Mouse (Mus musculus): ENCODE data around the gene Pibf1. TPM values are rescaled to one million over a fixed set of nuclear protein-coding genes. Genes with fewer than 3 reads are reported as not detected.

The Pibf1 gene
- polyA plus RNA-seq, 1 experiment from 2014 or later, result 20.2 TPM

- no peaks in the 10 kb centered on the region for H3K27me3 ChIP-seq (ENCODE audit: control insufficient read depth, insufficient read depth, low read length)
- H3K36me3 ChIP-seq (ENCODE audit: control insufficient read depth, insufficient read depth, low read length), result no peaks in the 10 kb centered on the region
- ATAC-seq (ENCODE audit: insufficient read depth, low FRiP score, low TSS enrichment), result no peak
Measured at GRCm38 (mm10) chr14:99163051-99163450, 63.8 kb downstream of the Pibf1 start.

GRCm38 (mm10) chr14:99174138-99174745 is 75.0 kb downstream of the Pibf1 start:
- Histone ChIP-seq H3K9ac (ENCODE audit: low read length) (no peak overlapping the region), H3K27me3 (ENCODE audit: control insufficient read depth, insufficient read depth, low read length) (no peaks in the 10 kb centered on the region), H3K36me3 (ENCODE audit: control insufficient read depth, insufficient read depth, low read length) (no peaks in the 10 kb centered on the region), H3K27ac (ENCODE audit: low read depth, low read length) (no peak overlapping the region), H3K4me2 (ENCODE audit: low read depth) (no peak overlapping the region), H3K9me3 (ENCODE audit: control insufficient read depth, low read length) (no peaks in the 10 kb centered on the region), H3K4me3 (ENCODE audit: low read depth, low read length) (no peak overlapping the region), H3K4me1 (ENCODE audit: control insufficient read depth, insufficient read depth, low read length) (no peaks in the 10 kb centered on the region)
- DNase-seq (ENCODE audit: low spot score) (no peak), ATAC-seq (ENCODE audit: insufficient read depth, low FRiP score, low TSS enrichment) (no peak)
- 84% methylated on average over 4 of the region's 4 CpGs for WGBS

More at GRCm38 (mm10) chr14:99163051-99163450, 63.8 kb downstream of the Pibf1 start:
- DNase-seq (ENCODE audit: low spot score), result no peak
- no peak overlapping the region for H3K27ac ChIP-seq (ENCODE audit: low read depth, low read length)
- no peak overlapping the region for H3K4me2 ChIP-seq (ENCODE audit: low read depth)
- H3K4me1 ChIP-seq (ENCODE audit: control insufficient read depth, insufficient read depth, low read length), result no peaks in the 10 kb centered on the region
- 91% methylated on average over 3 of the region's 3 CpGs for WGBS
- no peaks in the 10 kb centered on the region for H3K9me3 ChIP-seq (ENCODE audit: control insufficient read depth, low read length)
- H3K4me3 ChIP-seq (ENCODE audit: low read depth, low read length), result no peak overlapping the region
- H3K9ac ChIP-seq (ENCODE audit: low read length), result no peak overlapping the region

- no peak overlapping the region for H3K4me3 ChIP-seq (ENCODE audit: low read depth, low read length)
- 51% methylated on average over 9 of the region's 9 CpGs for WGBS
- H3K4me1 ChIP-seq (ENCODE audit: control insufficient read depth, insufficient read depth, low read length), result no peaks in the 10 kb centered on the region
- no peak for ATAC-seq (ENCODE audit: insufficient read depth, low FRiP score, low TSS enrichment)
- H3K4me2 ChIP-seq (ENCODE audit: low read depth), result no peak overlapping the region
- H3K27me3 ChIP-seq (ENCODE audit: control insufficient read depth, insufficient read depth, low read length), result no peaks in the 10 kb centered on the region
- DNase-seq (ENCODE audit: low spot score), result no peak
- no peak overlapping the region for H3K27ac ChIP-seq (ENCODE audit: low read depth, low read length)
- no peak overlapping the region for H3K9ac ChIP-seq (ENCODE audit: low read length)
- no peaks in the 10 kb centered on the region for H3K36me3 ChIP-seq (ENCODE audit: control insufficient read depth, insufficient read depth, low read length)
- no peaks in the 10 kb centered on the region for H3K9me3 ChIP-seq (ENCODE audit: control insufficient read depth, low read length)
Measured at GRCm38 (mm10) chr14:99176559-99176958, 77.3 kb downstream of the Pibf1 start.

GRCm38 (mm10) chr14:99190153-99190790 is 91.0 kb downstream of the Pibf1 start:
- Histone ChIP-seq H3K36me3 (ENCODE audit: control insufficient read depth, insufficient read depth, low read length) (no peaks in the 10 kb centered on the region), H3K27me3 (ENCODE audit: control insufficient read depth, insufficient read depth, low read length) (no peaks in the 10 kb centered on the region), H3K4me2 (ENCODE audit: low read depth) (no peak overlapping the region), H3K9me3 (ENCODE audit: control insufficient read depth, low read length) (no peaks in the 10 kb centered on the region), H3K27ac (ENCODE audit: low read depth, low read length) (no peak overlapping the region), H3K4me1 (ENCODE audit: control insufficient read depth, insufficient read depth, low read length) (no peaks in the 10 kb centered on the region), H3K9ac (ENCODE audit: low read length) (no peak overlapping the region), H3K4me3 (ENCODE audit: low read depth, low read length) (no peak overlapping the region)
- no peak for ATAC-seq (ENCODE audit: insufficient read depth, low FRiP score, low TSS enrichment)
- WGBS, result 93% methylated on average over 5 of the region's 5 CpGs
- DNase-seq (ENCODE audit: low spot score), result no peak

- Histone ChIP-seq H3K27ac (ENCODE audit: low read depth, low read length) (no peak overlapping the region), H3K9me3 (ENCODE audit: control insufficient read depth, low read length) (no peaks in the 10 kb centered on the region), H3K27me3 (ENCODE audit: control insufficient read depth, insufficient read depth, low read length) (no peaks in the 10 kb centered on the region), H3K4me1 (ENCODE audit: control insufficient read depth, insufficient read depth, low read length) (no peaks in the 10 kb centered on the region), H3K4me2 (ENCODE audit: low read depth) (no peak overlapping the region), H3K9ac (ENCODE audit: low read length) (no peak overlapping the region), H3K4me3 (ENCODE audit: low read depth, low read length) (no peak overlapping the region), H3K36me3 (ENCODE audit: control insufficient read depth, insufficient read depth, low read length) (no peaks in the 10 kb centered on the region; the same call in 1 of the 2 replicates)
- ATAC-seq (ENCODE audit: insufficient read depth, low FRiP score, low TSS enrichment), result no peak
- 98% methylated on average over 2 of the region's 2 CpGs for WGBS
- no peak for DNase-seq (ENCODE audit: low spot score)
Measured at GRCm38 (mm10) chr14:99205865-99206264, 106.6 kb downstream of the Pibf1 start.

- Histone ChIP-seq H3K27ac (ENCODE audit: low read depth, low read length) (no peak overlapping the region), H3K27me3 (ENCODE audit: control insufficient read depth, insufficient read depth, low read length) (no peaks in the 10 kb centered on the region), H3K9me3 (ENCODE audit: control insufficient read depth, low read length) (no peaks in the 10 kb centered on the region), H3K9ac (ENCODE audit: low read length) (no peak overlapping the region), H3K4me3 (ENCODE audit: low read depth, low read length) (no peak overlapping the region), H3K4me1 (ENCODE audit: control insufficient read depth, insufficient read depth, low read length) (no peaks in the 10 kb centered on the region), H3K4me2 (ENCODE audit: low read depth) (no peak overlapping the region), H3K36me3 (ENCODE audit: control insufficient read depth, insufficient read depth, low read length) (no peaks in the 10 kb centered on the region)
- DNase-seq (ENCODE audit: low spot score), result no peak
- WGBS, result 92% methylated on average over 5 of the region's 5 CpGs
- ATAC-seq (ENCODE audit: insufficient read depth, low FRiP score, low TSS enrichment), result no peak
Measured at GRCm38 (mm10) chr14:99206591-99206990, 107.4 kb downstream of the Pibf1 start.

- H3K36me3 ChIP-seq (ENCODE audit: control insufficient read depth, insufficient read depth, low read length), result no peaks in the 10 kb centered on the region
- no peak overlapping the region for H3K27ac ChIP-seq (ENCODE audit: low read depth, low read length)
- no peaks in the 10 kb centered on the region for H3K9me3 ChIP-seq (ENCODE audit: control insufficient read depth, low read length)
- no peak overlapping the region for H3K9ac ChIP-seq (ENCODE audit: low read length)
- H3K4me1 ChIP-seq (ENCODE audit: control insufficient read depth, insufficient read depth, low read length), result no peaks in the 10 kb centered on the region
- no peak overlapping the region for H3K4me2 ChIP-seq (ENCODE audit: low read depth)
- DNase-seq (ENCODE audit: low spot score) (no peak), ATAC-seq (ENCODE audit: insufficient read depth, low FRiP score, low TSS enrichment) (no peak)
- WGBS, result 86% methylated on average over 5 of the region's 5 CpGs
- H3K4me3 ChIP-seq (ENCODE audit: low read depth, low read length), result no peak overlapping the region
- H3K27me3 ChIP-seq (ENCODE audit: control insufficient read depth, insufficient read depth, low read length), result no peaks in the 10 kb centered on the region
Measured at GRCm38 (mm10) chr14:99210431-99210830, 111.2 kb downstream of the Pibf1 start.

- Histone ChIP-seq H3K4me1 (ENCODE audit: control insufficient read depth, insufficient read depth, low read length) (no peaks in the 10 kb centered on the region), H3K27ac (ENCODE audit: low read depth, low read length) (no peak overlapping the region), H3K4me2 (ENCODE audit: low read depth) (no peak overlapping the region), H3K4me3 (ENCODE audit: low read depth, low read length) (no peak overlapping the region), H3K36me3 (ENCODE audit: control insufficient read depth, insufficient read depth, low read length) (no peaks in the 10 kb centered on the region), H3K9ac (ENCODE audit: low read length) (no peak overlapping the region), H3K27me3 (ENCODE audit: control insufficient read depth, insufficient read depth, low read length) (no peaks in the 10 kb centered on the region), H3K9me3 (ENCODE audit: control insufficient read depth, low read length) (no peaks in the 10 kb centered on the region)
- DNase-seq (ENCODE audit: low spot score), result no peak
- no peak for ATAC-seq (ENCODE audit: insufficient read depth, low FRiP score, low TSS enrichment)
- 91% methylated on average over 7 of the region's 7 CpGs for WGBS
Measured at GRCm38 (mm10) chr14:99218396-99219012, 119.3 kb downstream of the Pibf1 start.

- Histone ChIP-seq H3K9ac (ENCODE audit: low read length) (no peak overlapping the region), H3K9me3 (ENCODE audit: control insufficient read depth, low read length) (no peaks in the 10 kb centered on the region), H3K4me2 (ENCODE audit: low read depth) (no peak overlapping the region), H3K27me3 (ENCODE audit: control insufficient read depth, insufficient read depth, low read length) (no peaks in the 10 kb centered on the region), H3K27ac (ENCODE audit: low read depth, low read length) (no peak overlapping the region), H3K36me3 (ENCODE audit: control insufficient read depth, insufficient read depth, low read length) (no peaks in the 10 kb centered on the region), H3K4me1 (ENCODE audit: control insufficient read depth, insufficient read depth, low read length) (no peaks in the 10 kb centered on the region), H3K4me3 (ENCODE audit: low read depth, low read length) (no peak overlapping the region)
- 8% methylated on average over 9 of the region's 9 CpGs for WGBS
- DNase-seq (ENCODE audit: low spot score), result no peak
- ATAC-seq (ENCODE audit: insufficient read depth, low FRiP score, low TSS enrichment), result no peak
Measured at GRCm38 (mm10) chr14:99219757-99220171, 120.5 kb downstream of the Pibf1 start.
